Mouse (Mus musculus) CD4-positive helper T cell, adult 2 months (primary cell): ENCODE results near the gene Ankib1.
A peak's percentile ranks its signal among the peaks of the same experiment; 100 is the strongest.
"Not testable (repeated sequence)": the region's sequence is repeated elsewhere in the genome, so short reads cannot be mapped to it uniquely, and the experiment has no call there.

Experiments
- DNase-seq: peaks from one replicate; pipeline ENCODE4 v3.0.0-alpha.2; 2012; ENCODE audit warnings: low read depth, missing footprints, low spot score

Gene Ankib1

DNA sequence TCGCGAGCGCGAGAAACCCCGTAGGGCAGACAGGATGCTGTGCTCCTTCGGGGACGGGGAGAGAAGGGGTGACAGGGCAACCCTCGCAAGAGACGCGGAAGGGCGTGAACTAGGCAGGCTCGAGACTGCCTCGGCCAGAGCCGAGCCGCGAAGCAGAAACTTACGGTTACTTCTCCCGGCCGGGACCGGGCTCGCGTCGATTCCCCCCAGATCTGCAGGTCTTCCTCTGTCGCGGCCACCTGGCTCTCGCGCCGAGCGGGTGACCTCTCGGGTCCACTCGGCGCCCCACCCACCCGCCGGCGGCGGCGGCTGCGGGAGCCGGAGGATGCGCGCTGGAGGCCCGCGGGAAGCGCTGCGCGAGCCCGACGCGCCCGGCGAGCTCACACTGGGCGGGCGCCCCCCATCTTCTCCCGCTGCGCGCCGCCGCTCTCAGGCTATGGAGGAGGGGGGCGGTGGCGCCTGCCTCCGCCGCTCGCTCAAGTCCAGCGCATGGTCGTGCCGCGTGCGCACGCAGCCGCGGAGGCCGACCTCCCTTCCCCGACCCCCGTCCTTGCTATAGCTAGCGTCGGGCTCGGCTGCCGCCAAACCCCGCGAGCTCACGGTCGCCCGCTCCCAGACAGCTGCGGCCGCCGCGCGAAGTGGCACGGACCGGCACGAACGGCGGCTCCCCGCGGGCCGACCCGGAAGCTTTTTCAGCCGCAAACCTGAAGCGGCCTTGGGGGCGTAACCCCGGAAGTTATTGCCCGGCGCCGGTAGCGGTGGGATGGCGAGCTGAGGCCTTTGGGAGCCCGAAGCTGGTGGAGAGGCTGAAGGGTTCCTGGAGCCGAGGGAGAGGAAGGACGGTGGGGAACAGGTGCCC lies at the start of gene Ankib1, which contains the start of gene Krit1:
TSS of gene Ankib1 (minus strand) at position 493 of the 859 bp plus-strand sequence.
TSS of gene Krit1 (plus strand) at position 752 of the 859 bp plus-strand sequence.
- DNase-seq: peak; percentile 91

DNA sequence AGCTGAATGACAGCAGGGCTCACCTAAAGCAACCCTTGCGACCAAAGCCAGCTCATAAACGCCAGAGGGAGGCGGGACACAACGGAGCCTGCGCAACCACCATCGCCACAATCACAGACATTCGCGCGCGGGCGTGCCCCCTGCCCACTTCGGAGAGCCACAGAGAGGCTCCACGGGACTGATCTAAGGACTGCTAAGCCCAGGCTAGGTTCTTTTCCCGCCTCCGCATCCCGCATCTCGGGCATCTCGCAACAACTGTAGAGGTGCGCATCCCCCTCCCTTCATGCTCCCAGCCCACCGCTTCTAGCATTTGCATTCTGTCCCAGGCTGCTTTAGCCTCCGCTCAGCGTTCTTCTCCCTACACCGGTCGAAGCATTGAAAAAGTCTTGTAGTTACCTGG lies 42.3 kb upstream of the Ankib1 start, which contains the start of gene Lrrd1:
TSS of gene Lrrd1 (plus strand) at position 148 of the 400 bp plus-strand sequence.
- no peak for DNase-seq

DNA sequence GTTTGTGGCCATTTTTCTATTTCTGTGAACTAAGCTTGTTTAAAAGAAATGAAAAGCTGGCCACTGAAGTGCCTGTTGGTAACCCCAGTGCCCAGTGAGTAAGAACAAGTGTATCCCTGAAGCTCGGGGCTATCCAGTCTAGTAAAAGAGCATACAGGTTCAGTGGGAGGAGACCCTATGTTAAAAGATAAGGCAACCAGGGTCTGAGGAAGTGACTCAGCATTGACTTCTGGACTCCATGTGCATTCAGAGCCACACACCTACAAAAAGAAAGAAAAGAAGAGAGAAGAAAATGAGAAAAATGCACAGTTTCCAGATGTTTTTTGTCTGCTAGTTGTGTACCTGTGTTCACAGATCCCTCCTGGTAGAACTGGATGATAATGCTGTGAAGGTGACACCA lies 31.4 kb upstream of the Ankib1 start:
- DNase-seq: no peak

DNA sequence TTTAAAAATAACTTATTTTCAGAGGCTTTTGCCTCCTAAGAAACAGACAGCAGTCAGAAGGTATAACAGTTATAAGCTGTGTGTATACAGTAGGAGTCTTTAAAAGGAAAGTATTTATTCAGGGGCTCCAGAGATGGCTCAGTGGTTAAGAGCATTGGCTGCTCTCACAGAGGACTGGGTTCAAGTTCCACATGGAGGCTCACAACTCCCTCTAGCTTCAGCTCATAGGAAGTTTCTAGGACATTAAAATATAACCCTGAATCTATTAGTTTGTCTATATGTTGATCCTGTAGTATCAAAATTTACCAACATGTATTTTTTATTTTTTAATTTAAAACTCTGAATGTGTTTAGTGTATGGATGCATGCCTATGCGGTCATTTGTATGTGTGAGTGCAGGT lies 5.7 kb upstream of the Ankib1 start:
- no peak for DNase-seq

DNA sequence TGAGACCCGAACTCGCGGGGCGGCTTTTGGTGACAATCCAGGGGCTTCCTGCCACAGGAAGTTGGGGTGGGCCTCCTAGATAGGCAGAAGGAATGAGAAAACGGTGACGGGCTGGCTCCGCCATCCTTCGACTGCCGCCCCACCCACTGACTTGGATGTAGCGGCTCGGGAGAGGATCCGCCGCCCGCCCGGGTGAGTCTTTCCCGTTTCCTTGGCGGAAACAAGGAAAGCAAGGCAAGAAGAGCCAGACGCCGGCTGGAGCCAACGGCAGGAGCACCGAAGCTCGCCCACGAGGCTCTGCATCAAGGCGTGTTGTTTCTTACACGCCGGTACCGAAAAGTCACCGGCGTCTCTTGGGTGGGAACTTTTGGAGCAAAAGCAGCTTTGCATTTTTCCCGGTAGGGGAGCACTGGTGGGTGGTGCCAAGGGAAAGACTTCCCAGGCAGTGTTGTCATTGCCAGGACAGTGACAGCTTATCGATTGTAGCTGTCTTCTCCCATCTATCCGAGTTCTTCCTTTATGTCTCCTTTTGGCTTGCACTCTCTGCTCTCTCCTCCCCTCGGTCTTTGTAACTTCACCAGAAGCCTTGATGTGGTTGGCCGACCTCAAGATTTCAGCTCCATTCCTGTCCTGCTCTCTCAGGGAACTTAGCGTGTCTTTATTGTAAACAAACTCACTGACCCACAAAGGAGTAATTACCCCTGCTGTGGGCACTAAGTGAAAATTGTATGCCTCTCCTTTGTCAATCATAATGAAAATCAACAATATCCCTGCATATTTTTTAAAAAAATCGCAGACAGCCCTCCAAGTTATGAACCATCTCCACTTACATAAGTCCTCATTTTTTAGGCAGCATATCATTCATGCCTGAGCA lies 804 bp upstream of the Ankib1 start:
- peak; percentile 63 for DNase-seq

DNA sequence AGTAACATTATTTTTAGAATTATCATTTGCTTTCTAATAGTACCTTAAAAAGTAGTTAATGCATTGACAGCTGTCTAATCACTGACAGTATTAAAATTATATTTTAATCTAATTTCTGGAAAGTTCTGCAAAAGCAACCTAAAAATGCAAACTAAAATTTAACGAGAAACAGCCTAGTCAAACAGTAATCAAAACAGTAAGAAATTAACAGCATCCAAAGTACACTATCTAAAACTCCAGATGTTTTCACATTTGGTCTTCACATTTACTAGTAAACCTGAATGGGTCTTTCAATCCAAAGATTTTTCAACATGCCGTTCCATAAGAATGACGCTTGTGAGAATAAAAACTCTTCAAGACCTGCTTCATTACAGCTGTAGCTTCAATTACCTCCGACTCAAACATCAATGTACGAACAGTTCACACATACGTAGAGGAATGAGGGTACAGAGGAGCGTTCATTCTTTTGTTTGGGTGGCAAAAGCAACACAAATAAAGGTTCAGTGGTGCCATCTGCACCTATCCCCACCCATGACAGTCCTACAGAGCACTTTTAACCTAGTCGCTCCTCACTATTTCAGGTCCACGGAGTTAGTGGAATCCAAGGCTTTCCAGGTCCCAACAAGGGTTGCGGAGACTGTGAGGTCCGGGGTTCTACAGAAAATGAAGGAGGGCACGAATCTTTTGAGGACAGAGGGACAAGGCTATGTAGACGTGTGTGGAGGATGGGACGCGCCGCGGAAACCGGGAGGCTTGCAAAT lies 873 bp downstream of the Ankib1 start:
- DNase-seq: no peak

DNA sequence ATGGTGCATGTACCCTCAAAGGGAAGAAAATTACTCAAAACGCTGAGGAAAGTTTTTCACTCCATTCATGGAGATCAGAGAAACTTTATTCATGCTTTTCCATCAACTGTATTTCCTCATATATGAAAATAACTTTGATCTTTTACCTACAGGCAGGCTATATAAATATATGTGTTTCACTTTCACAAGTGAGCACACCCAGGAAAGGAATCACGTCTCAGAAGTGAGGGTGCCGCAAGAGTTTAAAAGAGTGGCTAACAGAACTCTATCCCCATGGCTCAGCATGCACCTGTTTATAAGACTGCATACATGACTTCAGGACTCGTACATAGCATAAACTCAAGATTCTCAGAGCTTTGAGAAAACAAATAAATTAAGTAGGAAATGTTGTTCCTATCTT lies 1.8 kb downstream of the Ankib1 start:
- peak; percentile 57 for DNase-seq

DNA sequence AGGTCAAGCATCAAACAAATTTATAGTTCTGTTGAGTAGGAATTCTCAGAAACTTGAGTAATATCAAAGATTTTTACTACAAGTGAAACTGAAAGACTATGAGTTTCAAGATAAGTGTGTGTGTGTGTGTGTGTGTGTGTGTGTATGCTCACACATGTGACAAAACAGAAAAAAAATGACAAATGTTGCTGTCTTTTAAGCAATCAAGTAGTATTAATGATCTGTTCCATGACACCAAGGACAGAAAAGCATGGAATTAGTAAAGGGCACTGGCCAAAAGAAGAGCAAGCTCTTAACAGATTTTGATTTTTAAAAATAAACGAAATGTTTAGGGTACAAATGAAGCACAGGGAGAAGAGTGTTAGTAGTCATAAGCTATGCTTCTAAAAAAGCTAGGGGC lies 2.7 kb downstream of the Ankib1 start:
- DNase-seq: peak; percentile 10

DNA sequence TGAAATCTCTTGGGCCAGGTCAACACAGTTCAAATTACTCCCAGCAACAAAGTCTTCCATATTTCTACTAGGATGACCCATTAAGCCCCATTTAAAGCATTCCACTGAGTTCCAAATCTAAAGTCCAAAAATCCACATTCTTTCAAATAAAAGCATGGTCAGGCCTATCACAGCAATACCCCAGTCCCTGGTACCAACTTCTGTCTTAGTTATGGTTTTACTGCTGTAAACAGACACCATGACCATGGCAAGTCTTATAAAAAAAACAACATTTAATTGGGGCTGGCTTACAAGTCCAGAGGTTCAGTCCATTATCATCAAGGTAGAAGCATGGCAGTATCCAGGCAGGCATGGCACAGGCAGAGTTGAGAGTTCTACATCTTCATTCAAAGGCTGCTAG lies 4.1 kb downstream of the Ankib1 start:
- DNase-seq: not testable (repeated sequence)

DNA sequence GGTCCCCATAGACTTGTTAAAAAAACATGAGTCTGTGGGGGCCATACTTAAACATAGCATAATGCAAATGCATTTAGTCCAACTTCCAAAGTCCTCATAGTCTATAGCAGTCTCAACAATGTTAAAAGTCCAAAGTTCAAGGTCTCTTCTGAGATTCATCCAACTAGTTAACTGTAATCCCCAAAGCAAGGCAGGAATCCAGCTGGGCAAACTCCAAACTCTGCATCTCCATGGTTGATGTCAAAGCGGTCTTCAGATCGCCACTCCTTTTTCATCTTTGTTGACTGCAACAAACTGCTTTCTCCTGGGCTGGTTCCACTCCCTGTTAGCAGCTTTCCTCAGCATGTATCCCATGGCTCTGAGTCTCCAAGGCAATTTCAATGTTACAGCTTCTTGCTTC lies 5.6 kb downstream of the Ankib1 start:
- DNase-seq: not testable (repeated sequence)

DNA sequence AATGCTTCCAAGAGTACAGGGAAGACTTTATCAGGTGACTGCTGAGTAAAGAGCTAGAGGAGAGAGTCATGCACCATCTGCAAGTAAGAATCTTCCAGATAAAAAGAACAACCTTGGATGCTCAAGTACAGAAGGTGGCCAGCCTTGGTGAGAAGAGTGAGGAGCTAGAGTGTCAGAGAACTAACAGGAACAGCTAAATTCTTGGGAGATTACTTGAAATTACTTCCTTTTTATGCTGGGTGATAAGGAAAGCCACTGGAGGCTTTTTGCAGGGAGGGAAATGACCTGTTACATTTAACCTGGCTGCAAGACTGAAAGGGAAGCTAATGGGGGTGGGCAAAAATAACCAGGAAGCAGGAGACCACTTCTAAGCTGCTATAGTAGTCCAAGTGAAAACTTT lies 11.7 kb downstream of the Ankib1 start:
- no peak for DNase-seq

DNA sequence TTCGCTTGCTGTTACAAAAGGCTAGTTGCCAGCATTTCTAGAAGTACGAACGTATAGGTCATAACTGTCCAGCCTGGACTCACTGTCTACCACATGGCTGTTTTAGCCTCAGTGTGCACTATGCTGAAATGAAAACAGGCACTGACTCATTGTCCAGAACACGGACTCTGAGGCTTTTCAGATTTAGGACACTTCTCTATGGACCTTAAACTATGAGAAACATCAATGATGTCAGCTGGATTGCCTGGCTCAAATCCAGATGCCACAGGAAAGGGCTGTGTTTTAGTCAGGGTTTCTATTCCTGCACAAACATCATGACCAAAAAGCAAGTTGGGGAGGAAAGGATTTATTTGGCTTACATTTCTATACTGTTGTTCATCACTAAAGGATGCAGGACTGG lies 15.2 kb downstream of the Ankib1 start:
- no peak for DNase-seq

DNA sequence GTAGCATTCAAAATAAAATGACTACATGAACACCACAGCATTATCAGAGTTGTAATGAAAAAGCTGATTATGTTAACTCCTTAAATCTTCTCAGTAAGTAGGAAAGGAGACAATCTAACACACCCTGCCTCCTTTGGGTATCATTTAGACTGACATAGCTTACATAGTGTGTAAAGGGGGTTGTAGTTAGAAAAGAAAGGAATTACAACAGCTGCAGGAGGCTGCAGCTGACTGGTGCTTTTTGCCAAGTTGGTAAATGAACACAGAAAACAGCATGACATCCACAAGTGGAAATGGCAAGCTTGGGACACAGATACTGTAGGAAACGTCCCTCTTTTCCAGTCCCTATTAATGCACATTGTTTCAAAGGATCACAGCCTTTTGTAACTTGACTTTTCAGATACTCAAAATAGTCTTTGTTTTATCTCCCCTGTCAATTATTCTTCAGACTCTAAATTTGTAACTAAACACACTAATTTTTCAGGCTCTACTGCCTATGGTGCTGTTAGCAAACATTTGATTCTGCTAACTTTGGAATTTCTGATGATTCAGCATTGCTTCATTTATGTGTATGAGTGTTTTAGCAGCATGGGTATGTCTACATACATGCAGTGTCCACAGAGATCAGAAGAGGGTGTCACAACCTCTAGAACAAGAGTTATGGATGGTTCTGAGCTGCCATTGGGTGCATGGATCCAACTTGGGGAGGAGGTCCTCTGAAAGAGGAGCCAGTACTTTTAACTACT lies 17.8 kb downstream of the Ankib1 start:
- DNase-seq: no peak

DNA sequence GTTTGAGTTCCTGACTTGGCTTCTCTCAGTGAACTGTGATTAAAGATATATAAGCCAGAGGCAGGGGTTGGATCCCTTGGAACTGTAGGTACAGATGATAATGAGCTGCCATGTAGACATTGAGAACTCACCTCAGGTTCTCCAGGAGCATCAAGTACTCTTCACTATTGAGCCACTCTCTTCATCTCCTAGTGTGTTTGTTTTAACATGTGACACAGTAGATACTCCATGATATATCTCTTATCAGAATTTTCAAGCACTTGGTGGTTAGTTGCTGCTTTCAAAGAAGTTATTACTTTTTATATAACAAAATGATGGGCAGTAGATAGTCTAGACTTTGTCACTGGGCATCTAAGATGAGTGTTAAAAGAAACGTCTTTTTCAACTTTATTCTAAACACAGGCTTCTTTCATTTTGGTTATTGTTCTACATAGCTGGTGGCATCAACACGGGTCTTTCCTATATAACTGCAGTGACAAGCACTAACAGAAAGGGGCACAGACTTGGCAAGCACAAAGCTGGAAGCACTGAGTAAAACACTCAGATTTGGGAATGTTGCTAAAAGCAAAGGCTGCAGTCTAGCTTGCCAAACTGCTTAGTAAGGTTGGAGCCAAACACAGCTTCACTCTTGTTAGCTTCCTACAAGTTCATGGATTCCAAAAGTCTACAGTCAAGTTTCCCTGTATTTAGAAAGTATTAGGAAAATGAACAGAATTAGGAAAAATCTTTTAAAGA lies 18.6 kb downstream of the Ankib1 start:
- no peak for DNase-seq

DNA sequence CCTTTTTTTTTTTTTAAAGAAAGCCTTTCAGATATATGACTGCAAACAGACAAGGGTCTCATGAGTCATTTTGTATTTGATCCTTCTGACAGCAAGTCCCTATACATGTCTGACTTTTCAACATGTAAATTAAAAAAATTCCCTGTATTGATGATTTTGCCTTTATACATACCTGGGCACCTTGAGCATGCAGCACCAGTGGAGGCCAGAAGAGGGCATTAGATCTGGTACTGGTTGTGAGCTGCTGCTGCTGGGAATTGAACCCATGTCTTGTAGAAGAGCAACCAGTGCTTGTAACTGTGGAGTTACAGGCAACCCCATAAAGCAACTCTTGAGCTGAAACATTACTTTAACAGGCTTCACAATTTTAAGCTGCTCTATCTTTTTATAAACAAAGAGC lies 20.1 kb downstream of the Ankib1 start:
- DNase-seq: peak; percentile 44

DNA sequence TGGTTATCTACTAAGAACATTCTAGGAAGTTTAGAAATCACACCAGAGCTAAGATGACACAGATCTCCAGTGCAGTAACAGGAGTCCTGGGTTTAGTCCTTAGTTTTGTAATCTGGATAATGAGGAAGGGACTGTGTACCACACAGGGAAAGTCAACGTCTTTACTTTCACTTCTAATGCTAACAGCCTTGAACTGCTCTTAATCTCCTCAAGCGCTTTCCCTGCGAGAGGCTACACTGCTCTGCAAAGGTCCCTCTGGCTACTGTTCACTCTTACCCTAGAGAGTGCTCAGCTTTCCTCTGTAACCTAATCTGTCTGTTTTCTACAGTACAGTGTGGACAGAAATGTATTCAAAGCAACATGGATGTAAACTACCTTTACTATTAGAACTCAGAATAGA lies 30.7 kb downstream of the Ankib1 start:
- no peak for DNase-seq

DNA sequence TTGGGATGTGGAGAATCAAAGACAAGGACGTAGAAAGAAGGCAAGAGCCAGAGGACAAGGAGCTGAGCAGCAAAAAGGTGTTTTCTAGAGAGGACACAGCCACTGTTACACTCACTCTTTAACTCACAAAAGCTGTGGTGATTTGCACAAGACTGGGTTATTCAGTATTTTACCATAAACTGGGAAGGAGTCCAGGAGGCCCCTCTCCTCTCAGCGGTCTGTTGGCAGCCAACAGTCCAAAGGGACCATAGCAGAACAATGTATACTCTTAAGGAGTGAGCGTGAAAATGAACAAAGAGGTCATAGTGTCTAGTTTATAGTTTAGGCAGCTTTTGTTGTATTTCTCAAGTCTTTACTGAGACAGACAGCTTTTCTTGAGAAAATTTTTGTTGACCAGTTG lies 31.2 kb downstream of the Ankib1 start:
- DNase-seq: no peak

DNA sequence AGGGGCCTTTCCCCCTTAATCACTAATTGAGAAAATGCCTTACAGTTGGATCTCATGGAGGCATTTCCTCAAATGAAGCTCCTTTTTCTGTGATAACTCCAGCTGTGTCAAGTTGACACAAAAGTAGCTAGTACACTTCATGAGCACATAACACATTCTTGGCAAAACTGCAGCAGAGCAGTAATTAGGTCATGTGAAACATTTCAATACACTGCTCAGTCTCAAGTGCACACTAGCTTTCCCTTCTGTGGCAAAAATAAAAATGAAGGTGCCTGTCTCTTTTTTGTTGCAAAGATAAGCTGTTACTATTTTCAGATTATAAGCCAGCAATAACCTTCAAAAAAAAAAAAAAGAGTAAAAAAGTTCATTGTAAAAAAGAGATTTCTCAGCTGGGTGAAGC lies 52.2 kb downstream of the Ankib1 start:
- not testable (repeated sequence) for DNase-seq

DNA sequence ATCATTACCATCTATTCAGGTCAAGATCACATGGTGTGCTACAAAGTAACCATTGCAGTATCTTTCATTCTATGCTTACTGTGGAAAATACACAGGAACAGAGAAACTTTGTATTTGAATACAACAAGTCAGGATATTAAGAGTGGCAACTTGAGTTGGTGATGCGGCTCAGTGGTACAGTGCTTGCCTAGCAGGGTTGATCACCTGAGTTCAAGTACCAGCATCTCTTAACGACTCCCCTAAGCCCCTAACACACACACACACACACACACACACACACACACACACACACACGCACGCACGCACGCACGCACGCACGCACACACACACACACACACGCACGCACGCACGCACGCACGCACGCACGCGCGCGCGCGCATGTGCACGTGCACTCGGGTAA lies 69.9 kb downstream of the Ankib1 start:
- DNase-seq: not testable (repeated sequence)

DNA sequence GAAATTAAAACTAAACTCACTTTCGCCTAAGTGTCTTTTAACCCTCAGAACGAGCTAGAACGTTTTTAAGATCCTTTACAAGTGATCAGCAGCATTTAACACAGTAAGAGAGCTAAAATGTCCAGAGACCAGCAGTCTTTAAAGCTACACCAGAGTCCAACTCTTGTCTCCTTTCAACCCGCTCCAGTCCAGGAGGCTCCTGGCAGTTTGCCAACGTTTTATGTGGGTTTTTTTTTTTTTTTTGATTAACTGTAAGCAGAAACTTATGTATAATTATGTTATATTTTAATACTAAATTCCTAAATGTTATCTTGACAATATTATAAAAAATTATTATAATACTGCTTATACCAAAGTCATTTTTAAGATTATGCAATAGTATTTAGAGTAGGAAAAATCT lies 73.9 kb downstream of the Ankib1 start:
- no peak for DNase-seq
